Mouse (Mus musculus) megakaryocyte, adult 5-6 weeks (primary cell): ENCODE results near the gene C730034F03Rik. TPM values are rescaled to one million over a fixed set of nuclear protein-coding genes. Genes with fewer than 3 reads are reported as not detected.
A peak's percentile ranks its signal among the peaks of the same experiment; 100 is the strongest.
"Not testable (repeated sequence)": the region's sequence is repeated elsewhere in the genome, so short reads cannot be mapped to it uniquely, and the experiment has no call there.

Experiments used
- ATAC-seq: 2 replicates; pipeline ENCODE4 v1.8.0; 2016; ENCODE audit warnings: mild to moderate bottlenecking, inconsistent platforms; ENCODE audit not compliant: poor library complexity, severe bottlenecking
- total RNA-seq, 2 experiments: library from RNA; stranded (forward) in 1 of 2; stranded (reverse) in 1 of 2; fragments of 153-499, 151-499 nt in 1 of 2; fragments of 221-1000, 200-1000 nt in 1 of 2; gene quantifications; 2 replicates each; pipeline versions ENCODE4 v1.2.3 to v1.2.4; 2015 to 2017

The C730034F03Rik gene
- total RNA-seq (2015) (1.8 and 2.1 TPM in 2 replicates), total RNA-seq (2017) (7.6 and 9.2 TPM in 2 replicates)

- ATAC-seq = peak; percentile 87
These were observed at the start of gene C730034F03Rik, which contains the start of the genes Gm44502 and Chkb for GRCm38 (mm10) chr15:89429352-89430221. C730034F03Rik (plus strand) TSS chr15:89429589. Gm44502 (minus strand) TSS chr15:89429696. Chkb (minus strand) TSS chr15:89429908.

- ATAC-seq = no peak
These were observed 44.8 kb upstream of the C730034F03Rik start, which contains the start of gene Klhdc7b for GRCm38 (mm10) chr15:89384617-89385016. Klhdc7b (plus strand) TSS chr15:89384917.

- ATAC-seq = no peak
These were observed 42.3 kb upstream of the C730034F03Rik start for GRCm38 (mm10) chr15:89387127-89387526.

- ATAC-seq = no peak
These were observed 39.3 kb upstream of the C730034F03Rik start for GRCm38 (mm10) chr15:89390081-89390480.

- no peak for ATAC-seq
These were observed 32.5 kb upstream of the C730034F03Rik start for GRCm38 (mm10) chr15:89396883-89397282.

- no peak for ATAC-seq
These were observed 31.2 kb upstream of the C730034F03Rik start for GRCm38 (mm10) chr15:89398146-89398545.

- ATAC-seq = no peak
These were observed 29.7 kb upstream of the C730034F03Rik start for GRCm38 (mm10) chr15:89399716-89400115.

GRCm38 (mm10) chr15:89402471-89402870, 26.9 kb upstream of the C730034F03Rik start:
- ATAC-seq = no peak

GRCm38 (mm10) chr15:89404831-89405623, 24.4 kb upstream of the C730034F03Rik start:
- ATAC-seq = no peak

- ATAC-seq = no peak
These were observed 22.7 kb upstream of the C730034F03Rik start for GRCm38 (mm10) chr15:89406691-89407090.

GRCm38 (mm10) chr15:89410118-89410517, 19.3 kb upstream of the C730034F03Rik start, which contains the start of gene Syce3:
Syce3 (minus strand) TSS chr15:89410503.
- ATAC-seq = no peak

GRCm38 (mm10) chr15:89415282-89415681, 14.1 kb upstream of the C730034F03Rik start:
- no peak for ATAC-seq

- no peak for ATAC-seq
These were observed 7.5 kb upstream of the C730034F03Rik start for GRCm38 (mm10) chr15:89421938-89422337.

- ATAC-seq = no peak
These were observed 4.8 kb upstream of the C730034F03Rik start for GRCm38 (mm10) chr15:89424621-89425020.

GRCm38 (mm10) chr15:89425711-89426121, 3.7 kb upstream of the C730034F03Rik start, which contains the start of gene Cpt1b:
Cpt1b (minus strand) TSS chr15:89425863.
- no peak for ATAC-seq

GRCm38 (mm10) chr15:89426716-89427115, 2.7 kb upstream of the C730034F03Rik start:
- no peak for ATAC-seq

- ATAC-seq = no peak
These were observed 1.1 kb upstream of the C730034F03Rik start for GRCm38 (mm10) chr15:89428136-89428790.

- no peak for ATAC-seq
These were observed 503 bp upstream of the C730034F03Rik start for GRCm38 (mm10) chr15:89428821-89429351.

- no peak for ATAC-seq
These were observed 952 bp downstream of the C730034F03Rik start for GRCm38 (mm10) chr15:89430341-89430740.

GRCm38 (mm10) chr15:89430771-89431170, 1.4 kb downstream of the C730034F03Rik start:
- ATAC-seq = not testable (repeated sequence)
